Mouse (Mus musculus): ENCODE data around the gene Mageb18. TPM values are rescaled to one million over a fixed set of nuclear protein-coding genes. Genes with fewer than 3 reads are reported as not detected.

Mageb18 gene
- polyA plus RNA-seq (2015; fragmentation: Nextera tagmentation; extraction: Ambion mirVana) = 0.06 TPM in 1 of 2 replicates, not detected in the other

DNA sequence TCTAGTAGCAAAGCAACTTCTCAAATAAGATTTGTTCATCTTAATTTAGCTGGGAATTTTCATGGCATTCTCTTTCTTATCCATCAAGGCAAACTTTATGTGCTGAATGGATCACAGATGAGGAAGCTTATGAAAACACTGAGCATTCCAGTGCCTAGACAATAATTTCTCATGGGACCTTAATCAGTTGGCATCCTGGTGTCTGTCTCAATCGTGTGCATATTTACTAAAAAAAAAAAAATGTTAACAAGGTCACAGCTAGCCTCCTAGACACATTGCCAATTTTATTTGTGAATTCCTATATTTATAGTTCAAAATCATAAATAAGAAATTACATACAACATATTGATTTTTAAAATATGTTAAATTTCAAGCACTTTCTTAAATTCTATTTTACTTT is at the start of gene Mageb18:
Gene Mageb18, minus strand, starts transcription at position 101 of the 400 bp plus-strand sequence.

DNA sequence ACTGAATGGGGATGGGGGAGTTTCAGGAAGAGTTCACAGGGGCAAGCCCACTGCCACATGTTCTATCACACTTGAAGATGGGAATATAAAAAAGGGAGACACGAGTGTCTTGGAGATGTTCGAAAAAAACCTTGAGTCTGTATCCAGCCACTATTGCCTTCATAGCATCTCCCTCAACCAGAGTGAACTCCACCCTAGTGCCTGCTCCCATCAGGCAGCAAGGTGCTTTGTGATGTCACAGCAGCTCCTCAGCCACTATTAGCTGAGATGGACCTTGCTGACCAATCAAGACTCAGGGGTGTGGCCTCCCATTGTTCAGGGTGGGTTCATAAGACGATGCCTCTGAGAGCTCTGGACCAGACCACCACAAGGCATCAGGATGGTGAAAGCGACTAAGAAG is 109.7 kb downstream of the Mageb18 start, which contains the start of gene Gm5941:
Gene Gm5941, plus strand, starts transcription at position 301 of the 400 bp plus-strand sequence.

Other genes with a start within 250 kb of the Mageb18 start
- gene Gm5941, start 109.6 kb downstream of the Mageb18 start, polyA plus RNA-seq (2015; fragmentation: Nextera tagmentation; extraction: Ambion mirVana) = not detected in 2 replicates